Mouse (Mus musculus): ENCODE data around the gene Npcd.

GRCm38 (mm10) chr15:79747998-79748397 lies 86.0 kb downstream of the Npcd start:
- peak; percentile 30; the same call in 1 of the 2 replicates for TF ChIP-seq CTCF (IDR thresholded peaks at IDR 0.05; ENCODE audit: extremely low read depth, insufficient read depth, insufficient read length, insufficient replicate concordance)
- TF ChIP-seq POLR2A (IDR thresholded peaks at IDR 0.05; ENCODE audit: low read depth, low read length) = no peak

All from spleen, adult 2 months (tissue).